Mouse (Mus musculus): ENCODE measurements around the gene Cacnb4.

Cacnb4 gene

GRCm38 (mm10) chr2:52647255-52647998, 29.2 kb downstream of the Cacnb4 start:
- in situ Hi-C loops (cut with MboI, MseI) = no loop called here

DNA sequence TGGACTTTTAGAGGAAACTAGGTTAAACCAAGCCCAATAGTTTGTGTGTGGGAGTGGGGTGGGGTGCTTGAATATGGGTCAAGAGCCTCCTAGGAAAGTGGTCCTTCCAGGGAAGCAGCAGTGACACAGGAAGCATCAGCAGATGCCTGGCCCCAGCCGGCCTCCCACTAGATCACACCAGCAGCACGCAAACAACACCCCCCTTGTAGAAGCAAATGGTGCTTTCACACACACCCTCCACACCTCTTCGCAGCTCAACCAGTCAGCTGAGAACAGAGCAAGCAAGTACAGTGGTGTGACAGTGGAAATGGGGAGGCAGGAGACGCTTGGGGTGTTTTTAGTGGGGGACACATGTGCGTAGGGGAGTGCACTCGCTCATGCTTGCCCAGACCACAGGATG, 33.0 kb downstream of the Cacnb4 start:
- in situ Hi-C loops (cut with MboI, MseI) = no loop called here

DNA sequence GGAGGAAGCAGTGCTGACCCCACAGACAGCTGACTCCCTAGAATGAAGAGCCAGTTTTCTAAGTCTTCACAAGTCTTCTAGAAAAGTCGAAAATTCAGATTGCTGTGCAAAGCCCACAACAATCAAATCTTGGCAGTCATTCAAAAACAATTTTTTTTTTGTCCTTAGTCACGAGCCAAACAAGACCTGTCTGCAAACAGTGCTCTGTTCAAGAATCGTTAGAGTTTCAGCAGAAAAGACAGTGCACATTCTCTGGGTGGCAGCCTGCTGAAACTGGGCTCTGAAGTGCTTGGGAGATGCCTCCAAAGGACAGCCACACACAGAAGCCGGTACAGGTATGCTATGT, 37.1 kb downstream of the Cacnb4 start:
- in situ Hi-C loops (cut with MboI, MseI) = no loop called here

GRCm38 (mm10) chr2:52638857-52639529, 37.6 kb downstream of the Cacnb4 start:
- in situ Hi-C loops (cut with MboI, MseI) = no loop called here

GRCm38 (mm10) chr2:52638226-52638625, 38.4 kb downstream of the Cacnb4 start:
- in situ Hi-C loops (cut with MboI, MseI) = no loop called here

GRCm38 (mm10) chr2:52636051-52636450, 40.6 kb downstream of the Cacnb4 start:
- in situ Hi-C loops (cut with MboI, MseI) = no loop called here

DNA sequence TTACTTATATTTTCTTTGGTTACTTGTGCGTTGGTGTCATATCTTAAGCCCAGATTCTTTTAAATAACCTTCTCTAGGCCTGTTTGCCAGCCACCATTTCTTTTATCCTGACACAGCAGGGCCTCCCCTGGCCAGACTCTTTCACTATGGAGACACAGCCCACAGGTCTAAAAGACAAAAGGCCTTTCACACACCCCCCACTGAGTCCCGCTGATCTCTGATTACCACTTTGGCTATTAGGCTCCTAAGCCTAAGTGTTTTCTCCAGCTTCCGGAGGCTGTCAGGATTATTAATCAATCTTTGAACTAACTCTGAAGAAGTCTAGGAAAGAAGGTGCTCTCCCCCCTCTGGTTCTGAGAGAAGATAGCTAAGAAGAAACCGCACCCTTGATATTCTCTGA, 41.3 kb downstream of the Cacnb4 start:
- in situ Hi-C loops (cut with MboI, MseI) = no loop called here

- in situ Hi-C loops (cut with MboI, MseI) = no loop called here
These were observed 43.8 kb downstream of the Cacnb4 start for GRCm38 (mm10) chr2:52632880-52633279.

GRCm38 (mm10) chr2:52628186-52628585, 48.4 kb downstream of the Cacnb4 start:
- in situ Hi-C loops (cut with MboI, MseI) = no loop called here

DNA sequence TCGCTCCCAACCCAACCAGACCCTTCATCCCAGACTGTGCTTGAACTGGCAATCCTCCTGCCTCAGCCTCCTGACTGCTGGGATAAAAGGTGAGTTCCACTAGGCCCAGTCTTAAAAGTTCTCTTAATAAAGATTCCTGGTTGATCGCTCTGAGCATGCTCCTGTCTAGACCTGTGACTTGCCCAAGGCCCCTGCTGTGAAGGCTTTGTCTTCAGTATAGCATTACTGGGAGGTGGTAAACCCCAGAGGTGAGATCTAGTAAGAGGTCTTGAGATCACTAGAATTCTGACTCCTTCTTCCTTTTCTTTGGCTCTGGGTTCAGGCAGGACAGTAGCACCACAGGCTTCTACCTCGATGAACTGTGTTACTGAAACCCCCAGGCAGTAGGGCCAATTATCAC, 50.4 kb downstream of the Cacnb4 start:
- in situ Hi-C loops (cut with MboI, MseI) = no loop called here

- in situ Hi-C loops (cut with MboI, MseI) = no loop called here
These were observed 50.9 kb downstream of the Cacnb4 start for GRCm38 (mm10) chr2:52625731-52626130.

GRCm38 (mm10) chr2:52623921-52624404, 52.7 kb downstream of the Cacnb4 start:
- in situ Hi-C loops (cut with MboI, MseI) = no loop called here

DNA sequence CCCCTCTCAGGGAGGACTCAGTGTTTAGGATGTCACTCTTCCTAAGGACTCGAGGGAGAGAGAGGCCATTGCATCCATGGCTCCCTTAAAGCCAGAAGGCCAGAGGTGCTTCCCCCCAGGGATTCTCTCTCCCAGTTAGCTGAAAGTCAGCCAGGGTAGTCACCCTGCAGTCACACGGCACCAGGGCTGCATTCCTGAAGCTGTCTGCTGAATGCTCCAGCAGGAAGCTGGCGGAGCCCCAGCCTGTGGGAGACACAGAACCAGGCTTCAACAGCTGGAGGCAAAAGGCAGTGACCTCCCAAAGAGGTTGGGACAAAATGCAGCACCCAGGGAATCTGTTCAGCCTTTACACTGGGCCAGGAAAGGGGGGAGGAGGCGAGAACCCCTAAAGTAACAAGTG, 53.2 kb downstream of the Cacnb4 start:
- in situ Hi-C loops (cut with MboI, MseI) = no loop called here

- in situ Hi-C loops (cut with MboI, MseI) = no loop called here
These were observed 54.0 kb downstream of the Cacnb4 start for GRCm38 (mm10) chr2:52622616-52623015.

DNA sequence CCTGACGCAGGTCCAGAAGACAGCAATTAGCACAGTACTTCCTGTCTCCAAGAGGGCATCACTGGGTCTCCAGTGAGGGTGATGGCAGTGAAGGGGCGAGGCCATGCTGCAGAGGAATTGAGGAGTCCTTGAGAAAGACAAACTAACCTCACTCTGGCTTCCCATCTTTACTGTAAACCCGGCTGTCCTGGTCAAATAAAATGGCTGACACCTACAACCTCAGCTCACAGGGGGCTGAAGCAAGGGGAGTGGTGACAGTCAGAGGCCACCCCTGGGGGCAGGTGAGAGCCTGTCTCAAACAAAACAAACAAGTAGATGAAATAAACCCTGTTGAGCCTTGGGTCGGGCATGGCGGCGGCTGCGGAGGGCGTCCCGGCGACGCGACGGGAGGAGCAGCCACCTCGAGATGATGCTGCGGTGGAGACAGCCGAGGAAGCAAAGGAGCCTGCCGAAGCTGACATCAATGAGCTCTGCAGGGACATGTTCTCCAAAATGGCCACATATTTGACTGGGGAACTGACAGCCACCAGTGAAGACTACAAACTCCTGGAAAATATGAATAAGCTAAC, 57.1 kb downstream of the Cacnb4 start:
- in situ Hi-C loops (cut with MboI, MseI) = no loop called here

DNA sequence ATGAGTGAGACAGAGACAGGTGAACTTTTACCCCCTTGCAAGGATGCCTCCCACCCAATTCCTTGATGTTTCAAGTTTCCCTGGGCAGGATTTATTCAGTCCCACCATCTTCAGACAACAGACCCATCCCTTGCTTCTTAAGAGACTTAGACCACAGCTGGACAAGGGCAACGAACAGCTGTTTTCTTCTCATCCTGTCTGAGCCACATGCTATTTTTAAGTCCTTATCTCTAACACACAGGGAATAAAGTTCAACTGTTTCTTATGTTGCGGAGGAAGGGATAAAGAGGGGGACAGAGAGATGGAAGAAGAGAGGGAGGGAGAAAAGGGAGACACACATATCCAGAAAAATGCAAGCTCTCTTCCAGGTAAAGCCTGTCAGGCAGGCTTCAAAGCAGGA, 57.8 kb downstream of the Cacnb4 start:
- in situ Hi-C loops (cut with MboI, MseI) = no loop called here

DNA sequence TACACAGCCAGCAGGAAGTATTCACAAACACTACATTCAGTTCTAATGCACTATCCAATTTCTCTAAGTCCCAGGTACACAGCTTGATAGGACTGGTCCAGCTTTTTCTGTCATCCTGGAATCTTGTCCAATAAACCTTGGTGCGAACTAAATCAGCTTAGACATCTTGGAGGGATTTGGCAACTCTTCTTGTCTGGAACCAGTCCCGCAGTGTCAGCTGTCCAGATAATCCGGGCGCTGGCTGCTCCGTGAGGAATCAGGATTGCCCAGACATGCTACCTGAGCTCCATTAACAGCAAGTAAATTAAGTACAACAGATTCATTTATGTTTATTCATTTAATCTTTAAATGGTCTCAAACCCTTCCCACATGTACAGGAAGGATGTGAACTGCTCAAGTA, 61.2 kb downstream of the Cacnb4 start:
- in situ Hi-C loops (cut with MboI, MseI) = no loop called here

GRCm38 (mm10) chr2:52613888-52614287, 62.7 kb downstream of the Cacnb4 start:
- in situ Hi-C loops (cut with MboI, MseI) = no loop called here

DNA sequence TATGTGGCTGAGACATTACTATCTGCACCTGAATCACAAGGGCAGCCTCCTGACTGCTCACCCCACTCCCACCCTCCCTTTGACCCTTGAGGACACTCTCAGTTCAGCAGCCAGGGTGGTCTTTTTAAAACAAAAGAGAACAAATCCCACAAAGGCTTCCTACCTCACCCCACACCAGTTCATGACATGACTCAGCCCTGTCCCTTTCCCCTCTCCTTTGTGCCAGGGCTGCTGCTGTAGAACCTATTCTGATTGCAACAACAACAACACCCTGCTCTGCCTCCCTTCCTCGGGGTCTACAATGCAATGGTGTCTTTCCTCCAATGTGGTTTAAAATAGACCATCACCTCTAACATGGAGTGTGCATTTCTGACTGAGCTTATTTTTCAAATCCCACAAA, 67.1 kb downstream of the Cacnb4 start:
- in situ Hi-C loops (cut with MboI, MseI) = no loop called here

DNA sequence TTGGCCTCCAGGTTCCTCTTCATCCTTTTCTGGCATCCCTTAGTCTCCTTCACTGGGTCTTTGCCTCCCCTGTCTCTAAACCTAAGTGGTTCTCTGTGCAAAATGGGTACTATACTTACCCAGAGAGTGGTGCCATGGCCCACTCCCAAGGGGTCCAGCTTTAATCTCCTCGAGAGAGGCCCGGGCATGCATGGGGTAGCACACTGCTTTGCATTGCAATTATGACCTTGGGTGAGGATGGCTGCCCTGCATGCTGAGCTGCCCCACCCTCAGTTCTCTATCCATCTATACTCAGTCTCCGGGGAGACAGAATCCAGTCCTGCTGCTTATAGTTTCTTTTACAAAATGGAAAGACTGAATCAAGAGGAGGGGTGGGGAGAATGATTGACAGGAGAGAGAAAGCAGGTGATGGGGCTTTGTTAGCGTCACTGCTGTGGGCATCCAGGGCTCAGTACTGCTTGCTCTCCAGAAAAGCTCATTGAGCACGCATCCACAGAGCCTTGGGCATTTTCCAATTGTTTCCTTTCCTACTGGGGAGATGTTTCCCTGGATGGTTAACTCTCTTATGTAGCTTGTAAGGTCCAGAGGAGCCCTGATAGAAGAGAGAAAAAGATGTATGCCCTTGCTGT, 68.7 kb downstream of the Cacnb4 start:
- in situ Hi-C loops (cut with MboI, MseI) = no loop called here

DNA sequence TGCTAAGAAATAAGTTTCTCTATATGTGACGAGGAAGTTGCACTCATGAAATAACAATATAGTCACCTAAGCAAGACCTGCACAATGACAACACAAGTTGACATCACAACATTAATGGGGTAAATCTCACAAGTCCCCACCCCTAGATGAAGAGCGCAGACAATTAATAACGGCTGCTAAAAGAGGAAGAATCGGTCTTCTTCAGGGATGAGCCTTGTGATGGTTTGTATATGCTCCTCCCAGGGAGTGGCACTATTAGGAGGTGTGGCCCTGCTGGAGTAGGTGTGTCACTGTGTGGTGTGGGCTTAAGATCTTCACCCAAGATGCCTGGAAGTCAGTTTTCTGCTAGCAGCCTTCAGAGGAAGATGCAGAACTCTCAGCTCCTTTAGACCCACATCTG, 70.3 kb downstream of the Cacnb4 start:
- in situ Hi-C loops (cut with MboI, MseI) = no loop called here

DNA sequence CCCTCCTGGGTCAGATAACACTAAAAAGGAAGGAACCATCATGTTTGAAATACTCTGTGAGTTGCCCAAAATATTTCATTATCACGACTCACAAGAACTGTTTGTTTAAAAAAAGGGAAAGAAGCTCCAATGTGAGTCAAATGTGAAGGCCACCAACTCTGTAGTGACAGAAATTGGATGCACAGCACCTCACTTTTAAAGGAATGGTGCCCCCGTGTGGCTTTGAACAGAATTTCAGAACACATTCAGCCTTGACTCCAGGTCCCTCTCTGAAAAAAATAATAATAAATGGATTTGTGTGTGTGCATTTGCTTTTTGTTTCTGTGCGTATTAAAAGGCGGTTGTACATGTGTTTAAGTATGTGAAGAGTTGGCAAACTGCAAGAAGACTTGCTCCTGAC, 71.3 kb downstream of the Cacnb4 start:
- in situ Hi-C loops (cut with MboI, MseI) = no loop called here

- in situ Hi-C loops (cut with MboI, MseI) = no loop called here
These were observed 72.0 kb downstream of the Cacnb4 start for GRCm38 (mm10) chr2:52604651-52605020.
